Mouse (Mus musculus) cerebellum, postnatal 4 days (tissue): ENCODE results near the gene Hrct1.

Experiments
- DNase-seq, 2 experiments: peaks; one replicate each; pipeline ENCODE4 v3.0.0; 2022; ENCODE audit warnings: low spot score in 2 of 2, mixed read lengths in 1 of 2

Gene Hrct1

GRCm38 (mm10) chr4:43771626-43772025 is 44.6 kb downstream of the Hrct1 start:
- no peak for DNase-seq

DNA sequence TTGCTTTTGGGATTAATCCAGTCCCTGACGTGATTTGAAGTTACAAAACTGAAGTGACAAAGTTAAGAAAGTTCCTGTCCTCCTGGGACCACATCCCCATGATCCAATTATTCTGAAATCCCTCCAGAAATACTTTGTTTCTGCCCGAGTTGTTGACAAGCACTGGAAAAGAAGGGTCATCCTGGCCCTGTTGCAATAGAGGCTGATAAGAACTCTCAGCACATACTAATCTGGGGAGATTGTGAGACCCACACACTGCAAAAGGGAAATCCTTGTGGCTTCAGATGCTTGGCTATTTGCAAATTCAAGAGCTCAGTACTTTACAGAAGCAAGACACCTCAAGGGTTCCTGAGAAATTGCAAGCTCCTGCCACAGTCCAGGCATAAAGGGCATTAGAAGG is 45.3 kb downstream of the Hrct1 start:
- DNase-seq, result no peak
